Mouse (Mus musculus) inflammation-experienced regulatory T-cells, adult 6 months (primary cell): ENCODE results near the gene Ms4a2. TPM values are rescaled to one million over a fixed set of nuclear protein-coding genes. Genes with fewer than 3 reads are reported as not detected.

ENCODE experiments used
- ATAC-seq: one replicate; pipeline ENCODE4 v1.8.0; 2017
- polyA plus RNA-seq, 3 experiments: library from polyadenylated mRNA; unstranded; fragments of 100-300 nt; shearing (Covaris generic); gene quantifications; one replicate each; pipeline ENCODE4 v1.2.1; 2017

Ms4a2 gene
- polyA plus RNA-seq = under 1 TPM in 1 of 3 experiments, not detected in 2; 0.26 TPM

DNA sequence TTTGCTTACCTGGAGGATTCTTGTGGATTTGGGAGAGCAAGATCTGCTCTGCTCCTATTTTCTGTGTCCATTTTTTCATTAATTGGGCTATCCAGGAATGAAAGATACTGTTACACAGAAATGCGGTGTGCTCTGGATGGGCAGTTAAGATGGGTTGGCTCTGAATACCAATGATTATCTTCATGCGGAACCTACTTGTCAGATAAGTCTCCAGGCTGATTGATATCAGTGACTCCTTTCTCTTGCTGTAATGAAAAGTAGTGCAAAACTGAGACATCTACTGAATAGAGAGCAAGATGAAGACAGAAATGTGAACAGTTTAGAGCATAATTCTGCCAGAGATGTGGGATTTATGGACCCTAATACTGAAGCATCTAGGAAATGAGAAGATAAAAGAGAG lies at the start of gene Ms4a2:
Gene Ms4a2 (minus strand): TSS at position 169 of the 400 bp plus-strand sequence.
- no peak for ATAC-seq

- no peak for ATAC-seq
These were observed 38.0 kb upstream of the Ms4a2 start for GRCm38 (mm10) chr19:11661562-11661961.

DNA sequence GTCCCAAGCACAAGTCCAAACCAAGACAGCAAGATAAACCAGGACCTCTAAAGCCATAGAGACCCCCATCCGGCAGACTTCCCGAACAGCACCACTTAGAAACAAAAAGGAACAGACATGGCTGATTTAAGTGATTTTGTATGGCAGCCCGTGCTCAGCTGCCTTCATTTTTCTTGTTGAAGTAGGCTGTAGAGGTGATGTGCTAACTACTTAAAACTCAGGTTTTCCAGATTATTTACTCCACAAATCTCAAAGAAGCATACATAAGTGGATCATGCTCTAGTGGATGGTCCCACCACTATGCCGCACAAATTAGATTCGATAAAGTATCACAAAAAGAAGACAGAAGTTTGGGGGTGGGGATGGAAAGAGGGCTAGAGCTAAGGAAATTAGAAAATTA lies 36.9 kb upstream of the Ms4a2 start, which contains the start of gene Oosp2:
Gene Oosp2 (minus strand): TSS at position 101 of the 400 bp plus-strand sequence.
- no peak for ATAC-seq

DNA sequence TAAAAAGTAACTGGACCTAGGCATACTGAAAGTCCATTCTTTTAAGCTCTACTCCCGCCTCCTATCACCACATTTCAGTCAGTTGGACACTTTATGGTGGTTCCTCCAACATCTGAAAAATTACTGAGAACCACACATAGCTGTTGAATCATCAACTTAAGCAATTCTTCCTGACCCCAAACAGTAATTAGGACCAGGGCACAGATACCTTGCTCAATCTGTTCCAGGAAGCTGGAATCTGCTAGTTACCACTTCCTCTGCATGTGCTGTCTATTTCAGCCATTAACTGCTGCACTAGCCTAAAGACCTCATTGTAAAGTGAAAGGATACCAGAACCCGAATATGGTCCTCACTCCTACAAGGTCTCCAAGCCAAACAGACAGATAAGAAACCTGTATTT lies 35.6 kb upstream of the Ms4a2 start:
- ATAC-seq = no peak

- no peak for ATAC-seq
These were observed 26.0 kb upstream of the Ms4a2 start for GRCm38 (mm10) chr19:11649564-11649963.

DNA sequence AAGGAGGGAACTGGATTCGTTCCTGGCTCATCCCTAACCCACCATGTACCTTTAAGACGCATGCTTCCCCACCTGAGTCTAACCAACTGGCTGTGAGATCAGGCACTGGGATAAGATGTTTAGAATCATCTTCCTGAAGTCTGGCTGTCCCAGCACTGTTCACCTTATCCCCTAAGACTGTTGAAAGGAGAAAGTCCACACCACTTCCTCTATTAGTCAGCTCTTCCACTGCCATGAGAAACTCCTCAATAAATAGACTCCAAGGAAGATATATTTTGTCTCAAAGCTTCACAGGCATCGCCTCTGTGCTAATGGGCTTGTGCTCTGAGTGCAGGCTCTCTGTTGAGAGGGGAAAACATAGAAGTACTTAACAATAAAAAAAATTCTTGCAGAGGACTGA lies 22.6 kb upstream of the Ms4a2 start:
- ATAC-seq = no peak

GRCm38 (mm10) chr19:11640732-11641131 lies 17.2 kb upstream of the Ms4a2 start, which contains the start of gene Ms4a3:
TSS of gene Ms4a3 (minus strand) at chr19:11640851.
- no peak for ATAC-seq

DNA sequence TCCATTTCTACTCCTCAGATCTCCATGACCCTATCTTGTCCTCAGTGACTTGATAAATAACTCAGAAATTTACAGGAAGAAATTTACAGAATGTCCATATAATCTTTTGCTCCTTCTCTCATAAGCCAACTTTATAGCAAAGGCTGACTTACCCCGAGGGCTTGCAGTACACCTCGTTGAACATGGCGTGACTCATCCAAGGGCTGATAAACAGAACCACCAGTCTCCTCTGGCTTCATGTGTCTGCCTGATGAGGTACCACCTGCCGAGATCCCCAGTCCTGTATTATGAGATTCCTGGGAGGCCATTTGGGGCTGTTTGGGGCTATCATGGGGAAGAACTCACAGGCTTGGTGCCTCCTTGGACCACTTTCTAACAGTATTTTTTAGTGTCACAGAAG lies 15.5 kb upstream of the Ms4a2 start:
- ATAC-seq = no peak

- ATAC-seq = no peak
These were observed 12.1 kb upstream of the Ms4a2 start for GRCm38 (mm10) chr19:11635572-11635971.

- ATAC-seq = no peak
These were observed 10.8 kb upstream of the Ms4a2 start for GRCm38 (mm10) chr19:11634330-11634729.

- ATAC-seq = no peak
These were observed 10.2 kb upstream of the Ms4a2 start for GRCm38 (mm10) chr19:11633732-11634131.

DNA sequence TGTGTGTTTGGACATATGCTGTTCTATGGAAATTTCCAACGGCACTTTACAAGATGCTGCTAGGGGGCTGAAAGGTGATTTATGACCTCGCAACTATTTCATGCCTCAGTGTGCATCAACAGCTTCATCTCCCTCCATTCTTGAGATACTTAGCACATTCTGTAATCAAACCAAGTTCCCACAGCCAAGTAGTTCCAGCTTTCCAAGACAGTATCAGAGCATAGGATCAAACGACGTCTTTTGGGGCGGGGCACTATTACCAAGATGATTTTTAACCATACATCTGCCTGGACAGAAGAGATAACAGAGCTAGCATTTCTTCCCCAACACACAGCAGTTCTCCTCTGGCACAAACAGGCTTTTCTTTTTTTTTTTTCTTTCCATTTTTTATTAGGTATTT lies 1.7 kb upstream of the Ms4a2 start:
- ATAC-seq = no peak

DNA sequence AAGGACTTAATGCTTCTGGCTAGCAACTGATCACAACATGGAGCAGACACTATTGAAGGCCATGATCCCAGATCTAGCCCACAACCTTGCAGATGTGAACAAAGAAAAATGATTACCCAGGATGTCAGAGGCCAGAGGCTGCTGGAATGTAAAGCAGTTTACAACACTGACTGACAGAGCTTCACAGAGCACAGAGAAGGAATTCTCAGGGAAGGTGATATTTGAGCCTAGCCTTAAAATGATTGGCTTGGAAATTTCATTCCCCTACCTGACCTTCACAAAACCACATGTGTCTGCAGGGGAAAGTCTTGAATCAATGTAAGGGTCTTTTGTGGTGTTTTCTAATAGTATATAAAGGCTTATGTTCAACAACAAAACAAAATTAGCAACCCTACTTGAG lies 1.3 kb upstream of the Ms4a2 start:
- ATAC-seq = no peak

DNA sequence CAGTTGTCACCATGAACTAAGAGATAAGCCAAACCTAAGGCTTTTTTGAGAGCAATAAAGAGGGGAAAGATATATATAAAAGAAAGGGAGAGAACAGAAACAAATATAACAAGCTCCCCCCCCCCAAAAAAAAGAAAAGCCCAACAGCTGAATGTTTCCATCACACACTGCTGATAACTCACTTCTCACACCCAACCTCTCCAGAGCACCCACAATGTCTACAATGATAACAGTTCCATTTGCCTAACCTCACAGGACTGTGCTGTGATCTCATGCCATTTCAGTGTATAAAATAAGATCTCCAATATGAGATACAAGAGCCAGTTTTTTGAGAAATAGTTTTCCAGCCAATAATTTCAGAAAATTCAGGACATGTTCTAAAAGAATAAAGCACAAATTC lies 5.5 kb downstream of the Ms4a2 start:
- ATAC-seq = no peak

DNA sequence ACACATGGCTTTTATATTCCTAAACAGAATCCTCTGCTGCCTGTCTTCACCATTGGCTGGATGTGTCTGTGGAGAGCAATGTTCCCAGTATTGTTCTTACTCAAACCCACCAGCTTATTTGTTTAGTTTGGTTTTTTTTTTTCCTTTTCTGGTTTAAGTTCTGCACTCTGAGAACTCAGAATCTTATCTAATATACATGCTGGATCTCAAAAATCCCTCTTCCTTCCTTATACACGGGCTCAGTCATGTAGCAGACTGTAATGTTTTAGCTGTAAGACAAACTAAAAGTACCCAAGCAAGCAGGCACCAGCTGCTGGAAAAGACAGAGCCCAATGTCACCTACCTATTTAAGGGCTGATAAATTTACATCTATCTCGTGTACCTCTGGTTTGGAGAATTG lies 8.7 kb downstream of the Ms4a2 start:
- ATAC-seq = no peak

- no peak for ATAC-seq
These were observed 9.6 kb downstream of the Ms4a2 start for GRCm38 (mm10) chr19:11613776-11614443.

DNA sequence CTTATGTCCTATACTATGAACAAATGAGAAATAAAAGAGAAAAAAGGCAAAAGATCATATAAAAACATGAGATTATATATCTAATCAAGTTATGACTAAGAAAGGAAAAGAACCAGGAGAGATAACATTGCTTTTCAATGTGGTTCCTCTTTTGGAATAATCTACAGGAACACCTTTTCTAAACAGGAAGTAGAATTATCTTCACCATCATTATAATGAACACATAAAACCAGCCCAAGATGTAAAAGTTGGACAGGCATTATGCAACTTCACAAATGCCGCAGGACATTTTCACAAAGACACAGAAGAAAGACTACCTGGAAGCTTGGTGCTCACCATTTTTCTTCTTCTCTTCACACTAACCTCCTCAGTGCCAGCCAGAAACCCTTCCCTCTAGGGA lies 10.4 kb downstream of the Ms4a2 start:
- no peak for ATAC-seq

DNA sequence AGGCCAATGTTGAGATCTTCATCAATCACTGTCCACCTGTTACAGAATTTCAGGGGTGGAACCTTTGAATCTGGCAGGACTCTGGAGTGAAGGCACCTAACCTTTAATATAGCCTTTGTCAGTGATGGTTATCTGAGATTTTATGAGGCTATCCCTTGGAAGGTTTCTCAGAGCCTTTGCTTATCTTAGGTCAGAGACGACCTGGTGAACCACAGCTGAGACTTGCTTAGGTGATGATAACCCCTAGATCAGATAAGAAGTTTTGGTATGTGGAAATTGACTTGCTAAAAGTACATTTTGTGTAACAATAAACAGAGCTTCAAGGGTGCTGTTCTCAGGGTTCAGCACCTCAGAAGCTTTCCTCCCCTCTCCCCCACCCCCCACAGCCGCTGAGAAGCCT lies 11.2 kb downstream of the Ms4a2 start:
- no peak for ATAC-seq

GRCm38 (mm10) chr19:11611541-11611945 lies 12.0 kb downstream of the Ms4a2 start:
- ATAC-seq = peak; percentile 43

DNA sequence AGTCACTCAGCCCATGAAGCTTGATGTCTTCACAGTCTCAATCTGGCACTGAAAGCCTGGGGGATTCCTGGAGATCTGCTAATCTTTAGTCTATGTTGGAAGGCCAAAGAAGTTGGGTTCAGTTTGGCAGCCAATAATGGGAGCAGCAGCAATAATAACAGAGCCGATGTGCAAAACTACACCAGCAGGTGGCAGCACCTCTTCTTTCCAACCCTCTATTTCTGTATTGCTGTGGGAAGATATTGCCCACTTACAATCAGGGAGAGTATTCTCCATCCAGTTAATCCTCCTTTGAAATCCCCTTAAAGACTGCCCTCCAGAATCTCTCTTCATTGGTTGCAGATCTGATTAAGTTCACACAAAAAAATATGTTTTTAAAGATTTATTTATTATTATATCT lies 15.3 kb downstream of the Ms4a2 start:
- ATAC-seq = peak; percentile 50

- ATAC-seq = no peak
These were observed 18.9 kb downstream of the Ms4a2 start, which contains the start of gene Ms4a6d for GRCm38 (mm10) chr19:11604603-11605002. TSS of gene Ms4a6d (minus strand) at chr19:11604849.

DNA sequence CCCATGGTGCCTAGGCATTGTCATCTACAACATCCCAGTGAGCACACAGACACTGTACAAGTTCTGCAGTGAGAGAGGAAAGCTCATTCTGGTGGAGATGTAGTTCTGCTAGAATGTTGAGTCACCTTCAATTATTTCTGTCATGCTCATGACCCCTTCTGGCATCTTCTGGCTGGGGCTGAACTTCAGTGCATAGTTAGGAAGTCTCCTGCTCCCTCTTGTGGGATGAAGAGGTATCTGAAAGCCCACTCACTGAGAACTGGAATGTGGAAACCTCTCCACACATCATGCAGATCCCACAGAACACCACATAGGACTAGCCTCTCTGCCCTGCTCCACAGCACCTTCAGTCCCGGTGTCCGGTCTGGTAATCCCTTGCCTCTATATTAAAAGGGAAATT lies 21.5 kb downstream of the Ms4a2 start:
- ATAC-seq = peak; percentile 90

- peak; percentile 72 for ATAC-seq
These were observed 22.2 kb downstream of the Ms4a2 start for GRCm38 (mm10) chr19:11601349-11601748.

- peak; percentile 51 for ATAC-seq
These were observed 33.5 kb downstream of the Ms4a2 start for GRCm38 (mm10) chr19:11589891-11590449.
